Comparison of ENCODE assay signal across 8 mouse cellular contexts in the genomic region with DNA sequence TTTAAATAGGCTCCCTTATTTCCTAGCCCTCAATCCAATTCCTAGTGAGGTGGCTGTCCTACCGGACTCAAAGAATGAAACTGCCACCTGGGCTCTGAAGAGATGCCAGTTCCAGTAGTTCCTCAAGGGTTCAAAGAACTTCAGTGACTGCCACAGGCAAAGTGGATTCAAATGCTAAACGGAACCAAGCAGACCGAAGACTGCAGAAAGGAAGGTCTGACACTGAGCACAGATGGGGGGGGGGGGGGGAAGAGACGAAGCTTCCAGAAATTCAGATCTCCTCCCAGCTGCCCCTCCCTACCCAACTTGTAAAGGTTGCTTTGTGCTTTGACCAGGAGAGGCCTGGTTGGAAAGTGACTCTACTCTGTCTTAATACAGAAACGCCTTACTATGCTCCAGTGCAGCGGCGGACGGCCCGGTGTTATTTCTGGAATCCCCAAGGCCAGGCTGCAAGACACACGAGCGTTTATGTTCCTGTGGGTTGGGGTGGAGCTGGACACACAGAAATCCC. TPM values are rescaled to one million over a fixed set of nuclear protein-coding genes. Genes with fewer than 3 reads are reported as not detected.
DNase-seq lines count a peak whose midpoint lies in the region; ATAC-seq and TF ChIP-seq lines count a peak whose summit lies in the region.

No protein-coding gene starts in this region.

- no peaks in the 10 kb centered on the region for H3K9me3 ChIP-seq in CH12.LX (replicated peaks; ENCODE audit: low read length)
- H3K9me3 ChIP-seq in heart, embryonic 13.5 days = no peaks in the 10 kb centered on the region
- no peaks in the 10 kb centered on the region for H3K9me3 ChIP-seq in neural tube, embryonic 15.5 days (replicated peaks)

- no peak for TF ChIP-seq CTCF in CH12.LX (conservative IDR thresholded peaks at IDR 0.05 in 1 of 2, IDR thresholded peaks at IDR 0.05 in 1 of 2; ENCODE audit: low read depth in 2 of 2, low read length in 2 of 2)

- DNase-seq in kidney, adult 18-20 months = peak; percentile 28
- DNase-seq in kidney, postnatal 36 days = no peak
- DNase-seq in CH12.LX (ENCODE audit: extremely low read depth) = peak; percentile 59
- peak; percentile 11 for DNase-seq in left cerebral cortex, postnatal 4 days
- DNase-seq in testis, postnatal 14 days (ENCODE audit: low spot score) = no peak

- TF ChIP-seq RAD21 in CH12.LX (IDR thresholded peaks at IDR 0.05; ENCODE audit: low read depth, low read length) = no peak

- dilution Hi-C loops in CH12.LX (cut with MboI; ENCODE audit: extremely low pct_ligation_motif_present, extremely low pct_unique_long_range_greater_than_20kb, low sequenced_read_pairs) = no loop called here

- peaks cover 2 to 20% of the 10 kb centered on the region in 2 experiments; a peak in 3 of 4 replicates for H3K4me1 ChIP-seq in CH12.LX (ENCODE audit: control insufficient read depth in 1 of 2, insufficient read depth in 2 of 2)
- H3K4me1 ChIP-seq in brown adipose tissue, adult 24 weeks (ENCODE audit: control insufficient read depth, insufficient read depth, insufficient read length, low read length) = peaks cover 4% of the 10 kb centered on the region
- peaks cover 37% of the 10 kb centered on the region for H3K4me1 ChIP-seq in heart, embryonic 13.5 days
- H3K4me1 ChIP-seq in neural tube, embryonic 15.5 days = peaks cover 28% of the 10 kb centered on the region

- H3K36me3 ChIP-seq in CH12.LX (replicated peaks in 1 of 2; ENCODE audit: control insufficient read depth in 1 of 2, insufficient read depth in 1 of 2, low read length in 1 of 2) = peaks cover 0 to 14% of the 10 kb centered on the region in 2 experiments
- peaks cover 17% of the 10 kb centered on the region for H3K36me3 ChIP-seq in heart, embryonic 13.5 days
- no peaks in the 10 kb centered on the region for H3K36me3 ChIP-seq in neural tube, embryonic 15.5 days

- peak overlapping the region; percentile 44 to 92 (median 83) for H3K4me3 ChIP-seq in CH12.LX (replicated peaks in 1 of 3; ENCODE audit: low read depth in 2 of 3, low read length in 2 of 3, poor library complexity in 1 of 3)
- peak overlapping the region; percentile 57; the same call in 1 of the 2 replicates for H3K4me3 ChIP-seq in brown adipose tissue, adult 24 weeks (ENCODE audit: insufficient read depth, low read depth, low read length)
- H3K4me3 ChIP-seq in heart, embryonic 13.5 days = peak overlapping the region; percentile 91
- H3K4me3 ChIP-seq in neural tube, embryonic 15.5 days (replicated peaks) = peak overlapping the region; percentile 95

- no peak for ATAC-seq in heart, embryonic 13.5 days (ENCODE audit: extremely low read depth, insufficient number of reproducible peaks, low FRiP score, low TSS enrichment)
- ATAC-seq in neural tube, embryonic 15.5 days (ENCODE audit: low FRiP score) = no peak

- peak overlapping the region; percentile 81 for H3K9ac ChIP-seq in CH12.LX (ENCODE audit: insufficient read depth, low read depth)
- H3K9ac ChIP-seq in heart, embryonic 13.5 days = peak overlapping the region; percentile 86
- H3K9ac ChIP-seq in neural tube, embryonic 15.5 days (replicated peaks) = peak overlapping the region; percentile 84

- peak; percentile 60 for TF ChIP-seq EP300 in CH12.LX (IDR thresholded peaks at IDR 0.05; ENCODE audit: low read length)

- H3K4me2 ChIP-seq in CH12.LX (ENCODE audit: insufficient read depth, low read depth, poor library complexity, severe bottlenecking) = peak overlapping the region; percentile 97
- peak overlapping the region; percentile 77 for H3K4me2 ChIP-seq in heart, embryonic 13.5 days
- H3K4me2 ChIP-seq in neural tube, embryonic 15.5 days = peak overlapping the region; percentile 62

- H3K27ac ChIP-seq in CH12.LX (ENCODE audit: insufficient read depth, low read depth) = peak overlapping the region; percentile 18
- 0 out of 2 replicates have a peak overlapping the region, but pooled peaks have one; percentile 10 for H3K27ac ChIP-seq in brown adipose tissue, adult 24 weeks (replicated peaks; ENCODE audit: low read depth, low read length)
- peak overlapping the region; percentile 79; the same call in 1 of the 2 replicates for H3K27ac ChIP-seq in heart, embryonic 13.5 days (replicated peaks)
- H3K27ac ChIP-seq in neural tube, embryonic 15.5 days (replicated peaks) = peak overlapping the region; percentile 100

- in situ Hi-C loops in CH12.LX (cut with MboI; ENCODE audit: low pct_ligation_motif_present, low pct_unique_long_range_greater_than_20kb, low sequenced_read_pairs) = loop anchor here (5.0 kb wide), 2 partner anchors 41 to 44 kb away; no protein-coding TSS in a partner anchor

- intact Hi-C loops in left cerebral cortex, postnatal 4 days (cut with DNase I) = loop anchor here (10.0 kb wide), 1 partner anchor 96 kb away; no protein-coding TSS in a partner anchor

- 38% methylated on average over 11 of the region's 11 CpGs for WGBS in heart, embryonic 13.5 days
- 20% methylated on average over 11 of the region's 11 CpGs for WGBS in neural tube, embryonic 15.5 days

- H3K79me2 ChIP-seq in CH12.LX (replicated peaks; ENCODE audit: control insufficient read depth, extremely low read depth, insufficient read depth, poor library complexity, severe bottlenecking) = peaks cover 30% of the 10 kb centered on the region

- H3K27me3 ChIP-seq in CH12.LX (replicated peaks) = no peaks in the 10 kb centered on the region
- H3K27me3 ChIP-seq in heart, embryonic 13.5 days (replicated peaks) = no peaks in the 10 kb centered on the region
- H3K27me3 ChIP-seq in neural tube, embryonic 15.5 days (replicated peaks) = no peaks in the 10 kb centered on the region

- TF ChIP-seq POLR2A in CH12.LX (IDR thresholded peaks at IDR 0.05; ENCODE audit: low read depth, low read length) = 0 out of 2 replicates have a peak, but pooled peaks have one; percentile 30

TF ChIP-seq in CH12.LX, 34 proteins besides CTCF, POLR2A, EP300 and RAD21 (continues in another document):
- TF ChIP-seq SIN3A (IDR thresholded peaks at IDR 0.05; ENCODE audit: low read length) (no peak; the same call in 1 of the 2 replicates), HCFC1 (IDR thresholded peaks at IDR 0.05; ENCODE audit: low read depth, low read length) (no peak; the same call in 1 of the 2 replicates), ETS1 (conservative IDR thresholded peaks at IDR 0.05; ENCODE audit: low read depth, low read length) (no peak), MEF2A (IDR thresholded peaks at IDR 0.05; ENCODE audit: borderline replicate concordance, low read depth, low read length) (no peak), PAX5 (IDR thresholded peaks at IDR 0.05; ENCODE audit: low read length) (no peak), MAZ (IDR thresholded peaks at IDR 0.05; ENCODE audit: low read depth, low read length) (peak; percentile 66; the same call in 1 of the 2 replicates), MXI1 (IDR thresholded peaks at IDR 0.05; ENCODE audit: low read depth, low read length) (no peak; the same call in 1 of the 2 replicates), KAT2A (IDR thresholded peaks at IDR 0.05; ENCODE audit: insufficient replicate concordance, low read length) (no peak), CHD1 (IDR thresholded peaks at IDR 0.05; ENCODE audit: low read depth, low read length) (no peak), TBP (conservative IDR thresholded peaks at IDR 0.05; ENCODE audit: low read depth, low read length) (no peak), MYC (IDR thresholded peaks at IDR 0.05; ENCODE audit: low read depth, low read length) (no peak), IRF4 (IDR thresholded peaks at IDR 0.05; ENCODE audit: low read depth, low read length) (peak; percentile 29; the same call in 1 of the 2 replicates), SMC3 (IDR thresholded peaks at IDR 0.05; ENCODE audit: low read depth, low read length) (peak; percentile 1; the same call in 1 of the 2 replicates), ZC3H11A (IDR thresholded peaks at IDR 0.05; ENCODE audit: low read depth, low read length) (no peak), NELFE (IDR thresholded peaks at IDR 0.05; ENCODE audit: low read depth, low read length) (peak; percentile 52; the same call in 1 of the 2 replicates), MAX (IDR thresholded peaks at IDR 0.05; ENCODE audit: low read length) (0 out of 2 replicates have a peak, but pooled peaks have one; percentile 39), ZMIZ1 (IDR thresholded peaks at IDR 0.05; ENCODE audit: low read depth, low read length) (peak; percentile 69; the same call in 1 of the 2 replicates), USF1 (IDR thresholded peaks at IDR 0.05; ENCODE audit: low read depth, low read length) (no peak), ZKSCAN1 (IDR thresholded peaks at IDR 0.05; ENCODE audit: borderline replicate concordance, low read depth, low read length) (no peak), NRF1 (IDR thresholded peaks at IDR 0.05; ENCODE audit: low read depth, low read length) (no peak), JUN (IDR thresholded peaks at IDR 0.05; ENCODE audit: insufficient read depth, low read depth, low read length) (no peak), JUND (conservative IDR thresholded peaks at IDR 0.05; ENCODE audit: low read depth, low read length) (no peak), TCF12 (IDR thresholded peaks at IDR 0.05; ENCODE audit: low read depth, low read length) (peak; percentile 58), ZNF384 (IDR thresholded peaks at IDR 0.05; ENCODE audit: low read depth, low read length) (no peak), UBTF (IDR thresholded peaks at IDR 0.05; ENCODE audit: low read depth, low read length) (no peak), GABPA (IDR thresholded peaks at IDR 0.05; ENCODE audit: insufficient replicate concordance, low read depth, low read length) (no peak)

RNA-seq across cellular contexts. Expression of a gene that starts 1.2 kb away (rescaled TPM):
- total RNA-seq in CH12.LX (2012; rRNA removed) (217 and 253 TPM in 2 replicates), CH12.LX (2014; rRNA removed) (392 and 409 TPM in 2 replicates)
- polyA plus RNA-seq in CH12.LX (2012; ENCODE audit: insufficient read length, low read depth) = 207 and 234 TPM in 2 replicates
- 205 and 216 TPM in 2 replicates for polyA plus RNA-seq in brown adipose tissue, adult 24 weeks (2012; ENCODE audit: insufficient read depth, insufficient read length, missing spikeins)
- polyA plus RNA-seq in heart, embryonic 13.5 days (2015; fragmentation: Nextera tagmentation; extraction: Ambion mirVana) = 438 and 453 TPM in 2 replicates
- 100 to 1,000 TPM; 657 to 673 TPM for total RNA-seq in left cerebral cortex, postnatal 4 days (2021)
- 975 and 1,056 TPM in 2 replicates for polyA plus RNA-seq in neural tube, embryonic 15.5 days (2015; fragmentation: Nextera tagmentation; extraction: Ambion mirVana)

RNA-seq across cellular contexts. Expression of a gene that starts 45.2 kb away (rescaled TPM):
- total RNA-seq in CH12.LX (2012; rRNA removed) = 47.3 and 47.5 TPM in 2 replicates
- total RNA-seq in CH12.LX (2014; rRNA removed) = 60.1 and 63.5 TPM in 2 replicates
- 39.2 and 50.1 TPM in 2 replicates for polyA plus RNA-seq in CH12.LX (2012; ENCODE audit: insufficient read length, low read depth)
- polyA plus RNA-seq in brown adipose tissue, adult 24 weeks (2012; ENCODE audit: insufficient read depth, insufficient read length, missing spikeins) = 14.9 and 15.6 TPM in 2 replicates
- polyA plus RNA-seq in heart, embryonic 13.5 days (2015; fragmentation: Nextera tagmentation; extraction: Ambion mirVana) = 24.2 and 25.2 TPM in 2 replicates
- total RNA-seq in left cerebral cortex, postnatal 4 days (2021) = 10 to 100 TPM; 18.7 to 24.8 TPM
- 15.6 and 20.6 TPM in 2 replicates for polyA plus RNA-seq in neural tube, embryonic 15.5 days (2015; fragmentation: Nextera tagmentation; extraction: Ambion mirVana)

Comparison
In these comparisons a context has a peak if more than half of its experiments do, and no peak if none do; other contexts are left out.
1. DNase-seq: peak in kidney, adult 18-20 months (single experiment), CH12.LX (single experiment) and left cerebral cortex, postnatal 4 days (single experiment); none in kidney, postnatal 36 days (0 of 2) and testis, postnatal 14 days (single experiment).
2. H3K27ac ChIP-seq: peak in every context shown above with its lines; median percentile 100 in neural tube, embryonic 15.5 days; 79 in heart, embryonic 13.5 days; 18 in CH12.LX; 10 in brown adipose tissue, adult 24 weeks.
3. Peak in every context shown above with its lines, with median percentiles within 50 percentile points of each other: H3K4me2 ChIP-seq, H3K4me3 ChIP-seq and H3K9ac ChIP-seq.